Mouse (Mus musculus) left cerebral cortex, adult 2 months (tissue): ENCODE data around the gene Vmn1r23. TPM values are rescaled to one million over a fixed set of nuclear protein-coding genes. Genes with fewer than 3 reads are reported as not detected.
"Not testable (repeated sequence)": the region's sequence is repeated elsewhere in the genome, so short reads cannot be mapped to it uniquely, and the experiment has no call there.

Experiments
- DNase-seq, 2 experiments: peaks; one replicate each; pipeline ENCODE4 v3.0.0; 2021 to 2022; ENCODE audit warnings: low spot score in 2 of 2, mixed read lengths in 1 of 2; ENCODE audit errors: extremely low spot score in 1 of 2
- H3K27ac ChIP-seq: fragments of 200-600 bp; 2 replicates; pipeline ENCODE4 v1.8.1; 2022
- H3K4me3 ChIP-seq: fragments of 200-600 bp; 2 replicates; pipeline ENCODE4 v1.8.1; 2022
- CTCF ChIP-seq: fragments of 200-600 bp; IDR thresholded peaks from 2 replicates; pipeline ENCODE4 v1.8.1; 2022; ENCODE audit warnings: antibody characterized with exemption, mild to moderate bottlenecking, moderate library complexity
- intact Hi-C: fragments of 180-260 bp; cut with DNase I; formaldehyde crosslinking; loops from one replicate; pipeline ENCODE4 v1.15.1; 2025
- long read RNA-seq, 2 experiments: library from polyadenylated mRNA; stranded (forward); transcript quantifications; one replicate each; pipeline ENCODE4 v2.0.0; 2021; ENCODE audit warnings: borderline mapping rate in 2 of 2
- total RNA-seq, 2 experiments: library from RNA; stranded (reverse); gene quantifications; 2 replicates each; pipeline ENCODE4 v1.2.3; 2021

The Vmn1r23 gene
- total RNA-seq: not detected
- long read RNA-seq, experiment 1: 0 reads
- long read RNA-seq, experiment 2: 0 reads

DNA sequence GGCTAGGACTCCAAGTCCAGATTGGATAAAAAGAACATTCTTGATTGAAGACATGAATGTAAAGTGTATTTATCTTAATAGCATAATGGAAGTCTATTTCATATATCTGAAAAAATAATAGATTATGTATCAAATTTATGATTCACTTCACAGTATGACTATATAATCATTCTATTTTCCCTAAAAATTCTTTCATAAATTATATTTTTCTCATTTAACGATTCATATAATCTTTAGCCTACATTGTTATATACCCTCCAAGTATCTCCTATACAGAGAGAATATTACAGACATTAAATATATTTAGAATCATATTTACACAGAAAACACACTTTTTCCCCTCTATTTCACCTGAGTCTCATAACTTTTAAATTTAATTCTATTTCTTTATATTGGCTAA lies at the start of gene Vmn1r23:
Gene Vmn1r23 (minus strand): TSS at position 101 of the 400 bp plus-strand sequence.
- TF ChIP-seq CTCF: no peak
- intact Hi-C loops: no loop called here
- no peak within 1 kb of the TSS for H3K4me3 ChIP-seq
- no peak within 1 kb of the TSS for H3K27ac ChIP-seq
- no peak for DNase-seq

DNA sequence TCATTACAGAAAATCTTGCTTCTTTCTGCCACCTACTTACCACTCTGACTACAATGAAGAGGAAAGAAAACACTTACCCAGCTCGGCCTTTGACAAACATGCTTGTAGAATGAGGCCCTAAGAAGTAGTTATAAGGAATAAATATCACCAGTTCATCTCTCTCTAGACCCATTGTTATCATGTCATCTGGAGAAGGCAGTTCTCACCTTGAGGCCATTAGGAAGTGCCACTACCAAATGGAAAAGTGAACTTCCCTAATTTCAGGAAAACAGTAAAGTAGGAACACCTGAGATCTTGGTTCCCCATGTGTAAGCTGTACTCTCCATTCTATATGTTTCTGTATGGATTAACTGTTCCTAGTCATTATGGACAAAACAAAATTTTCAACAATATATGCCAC lies 34.8 kb upstream of the Vmn1r23 start, which contains the start of gene Vmn1r24:
Gene Vmn1r24 (minus strand): TSS at position 101 of the 400 bp plus-strand sequence.
- H3K27ac ChIP-seq, DNase-seq, intact Hi-C loops, H3K4me3 ChIP-seq: not testable (repeated sequence)

DNA sequence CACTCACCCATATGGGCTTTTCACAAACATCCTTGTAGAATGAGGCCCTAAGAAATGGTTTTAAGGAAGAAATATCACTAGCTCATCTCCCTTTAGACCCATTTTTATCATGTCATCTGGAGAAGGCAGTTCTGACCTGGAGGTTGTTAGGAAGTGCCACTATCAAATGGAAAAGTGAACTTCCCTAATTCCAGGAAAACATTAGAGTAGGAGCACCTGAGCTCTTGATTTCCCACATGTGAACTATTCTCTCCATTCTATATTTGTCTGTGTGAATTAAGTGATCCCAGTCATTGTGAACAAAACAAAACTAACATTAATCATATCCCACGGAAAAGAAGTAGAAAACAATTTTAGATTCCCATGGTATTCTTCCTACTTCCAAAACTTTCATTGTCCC lies 18.7 kb downstream of the Vmn1r23 start, which contains the start of gene Vmn1r22:
Gene Vmn1r22 (minus strand): TSS at position 101 of the 400 bp plus-strand sequence.
- intact Hi-C loops: no loop called here
- no peak within 1 kb of the TSS for H3K27ac ChIP-seq
- no peak for DNase-seq
- no peak within 1 kb of the TSS for H3K4me3 ChIP-seq
- TF ChIP-seq CTCF: no peak

Other genes starting within 250 kb of the Vmn1r23 start
- gene Pyurf, start 234.8 kb downstream of the Vmn1r23 start, total RNA-seq: 1 to 10 TPM; 9.0 to 9.8 TPM
- 100 to 1,000 TPM; 100 to 111 TPM for gene Lancl2, start 224.3 kb downstream of the Vmn1r23 start, total RNA-seq
- gene Vopp1, start 101.7 kb downstream of the Vmn1r23 start, total RNA-seq: 100 to 1,000 TPM; 123 to 130 TPM
- not detected for gene Vmn1r21, start 76.5 kb downstream of the Vmn1r23 start, total RNA-seq
- gene Vmn1r22, start 18.8 kb downstream of the Vmn1r23 start, total RNA-seq: not detected
- not detected for gene Vmn1r24, start 34.7 kb upstream of the Vmn1r23 start, total RNA-seq
- not detected for gene Vmn1r25, start 54.0 kb upstream of the Vmn1r23 start, total RNA-seq
- gene Vmn1r26, start 88.3 kb upstream of the Vmn1r23 start, total RNA-seq: not detected